Mouse (Mus musculus) G1E (cell line): Measurements from ENCODE around the gene Hoxb9.

ENCODE experiments used
- CTCF ChIP-seq: IDR thresholded peaks from 2 replicates; pipeline ENCODE4 v1.5.1; 2012; ENCODE audit warnings: low read depth, low read length, inconsistent platforms, mixed read lengths
- GATA1 ChIP-seq: IDR thresholded peaks from 2 replicates; pipeline ENCODE4 v1.6.1; 2012; ENCODE audit warnings: borderline replicate concordance, low read length, inconsistent platforms, mixed read lengths
- GATA2 ChIP-seq: IDR thresholded peaks from 2 replicates; pipeline ENCODE4 v1.6.1; 2012; ENCODE audit warnings: low read depth, low read length, inconsistent platforms, borderline replicate concordance

DNA sequence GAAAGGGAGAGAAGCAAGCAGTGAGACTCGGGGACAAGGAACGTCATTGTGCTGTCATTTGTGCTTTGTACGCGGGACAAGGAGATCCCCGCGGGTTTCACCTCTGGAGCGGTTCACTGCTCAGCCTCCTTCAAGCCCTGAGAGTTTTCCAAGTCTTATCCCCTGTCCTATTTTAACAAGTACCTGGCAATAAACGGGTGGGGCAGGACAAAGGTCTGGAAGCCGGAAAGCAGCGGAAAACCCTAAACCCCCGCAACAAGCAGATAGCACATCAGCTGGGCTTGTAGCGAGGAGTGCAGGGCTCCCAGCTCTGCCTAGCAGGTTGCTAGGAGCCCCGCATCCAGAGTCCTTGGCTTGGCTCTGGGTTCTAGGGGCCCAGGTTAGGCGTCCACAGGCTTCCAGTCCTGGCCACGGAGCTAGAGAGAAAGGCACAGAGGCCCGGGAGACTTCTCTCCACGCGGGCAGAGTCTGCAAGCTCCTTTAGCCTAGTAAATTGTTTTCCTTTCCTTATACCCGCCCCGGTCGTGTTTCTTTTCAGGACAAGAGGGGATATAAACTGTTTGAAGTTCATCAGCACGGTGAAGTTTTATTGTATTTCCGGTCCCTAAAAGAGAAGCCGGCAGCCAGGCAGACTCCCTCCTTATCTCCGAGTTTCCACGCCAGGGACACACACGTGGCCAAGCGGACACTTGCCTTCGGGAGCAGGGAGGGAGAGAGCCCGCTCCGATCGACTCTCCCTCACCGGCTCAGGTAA is 7.4 kb upstream of the Hoxb9 start:
- TF ChIP-seq GATA1 (no peak), CTCF (no peak), GATA2 (no peak)
